Mouse (Mus musculus) cerebellum, adult 2 months (tissue): Measurements from ENCODE around the gene Homer1.

Source experiments
- CTCF ChIP-seq: fragments of 200-500 bp; IDR thresholded peaks from 2 replicates; pipeline ENCODE4 v1.5.1; 2011; ENCODE audit warnings: low read depth, mild to moderate bottlenecking, control low read depth, low read length, moderate library complexity, borderline replicate concordance; ENCODE audit not compliant: insufficient read depth
- POLR2A ChIP-seq: fragments of 200-500 bp; IDR thresholded peaks from 2 replicates; pipeline ENCODE4 v1.6.1; 2011; ENCODE audit warnings: low read length, control low read depth, borderline replicate concordance; ENCODE audit not compliant: insufficient read depth

DNA sequence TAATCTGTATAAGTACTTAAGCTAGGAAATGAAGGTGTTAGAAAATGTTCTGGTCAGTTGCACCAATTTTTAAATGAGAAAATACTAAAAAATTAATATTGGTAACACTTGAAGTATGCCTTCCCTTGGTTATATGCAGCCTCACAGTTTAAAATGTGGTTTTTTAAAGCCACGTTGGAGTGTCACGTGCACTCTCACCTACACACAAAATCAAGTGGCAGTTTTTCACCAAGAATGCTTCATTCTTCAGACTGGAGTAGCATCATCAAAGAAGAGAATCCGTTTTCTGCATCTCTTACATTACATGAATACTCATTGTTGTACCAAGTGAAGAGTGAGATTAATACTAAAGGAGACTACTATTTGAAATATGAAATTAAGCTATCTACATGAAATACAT lies 7.1 kb downstream of the Homer1 start:
- TF ChIP-seq CTCF (no peak), POLR2A (no peak)
